Mouse (Mus musculus) spleen, postnatal 4 days (tissue): ENCODE measurements around the gene Inpp5d.
A peak's percentile ranks its signal among the peaks of the same experiment; 100 is the strongest.

Source experiments
- DNase-seq, 2 experiments: peaks; one replicate each; pipeline ENCODE4 v3.0.0; 2022; ENCODE audit warnings: low spot score in 2 of 2

Gene Inpp5d

DNA sequence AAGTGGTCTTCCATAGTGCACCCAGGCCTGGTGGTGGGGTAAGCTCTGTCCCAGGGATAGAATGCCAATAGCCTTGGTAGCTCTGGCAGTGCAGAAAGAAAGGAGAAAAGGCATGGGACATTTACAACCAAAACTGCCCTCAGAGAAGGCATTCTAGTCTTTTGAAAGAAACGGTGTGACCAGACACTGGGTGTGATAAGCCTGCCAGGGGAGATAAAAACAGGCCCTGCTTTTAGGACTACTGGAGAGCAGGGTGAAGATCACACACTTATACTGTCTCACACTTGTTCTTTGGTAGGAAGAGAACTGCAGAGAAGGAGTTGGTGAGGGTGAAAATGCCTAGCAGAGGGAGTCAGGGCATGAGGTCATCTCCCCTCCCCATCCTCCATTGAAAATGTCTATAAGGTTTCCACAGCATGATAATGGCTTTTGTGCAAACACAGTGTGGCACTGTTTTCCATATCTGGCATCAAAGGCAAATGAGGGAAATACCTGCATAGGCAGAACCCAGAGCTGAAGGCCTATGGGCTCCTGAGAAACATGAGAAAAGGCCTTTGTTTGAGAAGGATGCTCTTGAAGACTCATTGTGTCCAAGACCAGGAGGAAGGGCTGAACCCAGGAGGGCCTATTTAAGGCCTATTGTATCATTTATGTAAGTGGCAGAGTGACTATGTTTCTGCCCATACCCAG lies 4.0 kb downstream of the Inpp5d start:
- no peak for DNase-seq

DNA sequence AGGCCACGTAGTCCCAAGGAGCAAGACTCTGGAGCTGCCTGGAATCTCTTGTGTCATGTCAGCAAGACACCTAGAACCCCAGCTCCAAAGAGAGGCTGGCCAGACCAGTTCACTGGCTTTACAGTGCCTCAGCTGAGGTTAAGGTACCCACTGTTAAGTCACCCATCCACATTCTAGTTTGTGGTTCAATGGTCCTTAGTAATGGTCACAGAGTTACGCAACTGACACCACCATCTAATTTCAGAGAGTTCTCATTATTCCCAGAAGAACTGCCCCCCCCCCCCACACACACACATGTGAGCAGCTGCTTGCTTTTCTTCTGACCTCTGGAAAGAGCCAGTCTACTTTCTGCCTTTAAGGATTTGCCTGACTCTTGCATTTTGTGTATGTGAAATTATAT lies 4.7 kb downstream of the Inpp5d start:
- no peak for DNase-seq

DNA sequence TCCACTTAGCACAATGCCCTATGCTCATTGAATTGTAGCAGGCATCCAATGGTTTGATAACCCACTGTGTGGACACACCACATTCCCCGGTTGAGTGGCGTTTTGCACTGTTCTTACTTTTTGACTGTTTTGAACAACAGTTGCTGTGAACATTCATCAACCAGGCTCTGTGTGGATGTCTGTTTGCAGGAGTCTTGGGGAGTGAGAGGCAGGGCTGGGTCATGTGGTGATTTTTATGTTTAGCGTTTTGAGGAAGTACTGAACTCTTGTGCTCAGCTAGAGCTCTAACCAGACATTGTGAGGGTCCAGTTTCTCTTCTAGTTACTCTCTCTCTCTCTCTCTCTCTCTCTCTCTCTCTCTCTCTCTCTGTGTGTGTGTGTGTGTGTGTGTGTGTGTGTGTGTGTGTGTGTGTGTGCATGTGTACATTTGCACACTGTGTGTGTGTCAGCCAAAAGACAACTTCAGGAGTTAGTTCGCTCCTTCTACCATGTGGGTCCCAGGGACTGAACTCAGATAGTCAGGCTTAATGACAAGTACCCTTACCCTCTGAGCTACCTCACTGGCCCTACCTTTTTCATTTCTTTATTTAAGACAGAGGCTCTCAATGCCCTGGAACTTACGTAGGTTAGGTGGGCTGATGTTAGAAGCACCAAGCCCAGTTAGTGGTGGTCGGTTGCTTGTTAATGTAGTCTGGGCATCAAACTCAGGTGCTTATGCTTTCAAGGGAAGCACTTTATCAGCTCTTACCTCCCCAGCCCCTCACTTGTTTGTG lies 5.3 kb downstream of the Inpp5d start:
- DNase-seq = no peak

DNA sequence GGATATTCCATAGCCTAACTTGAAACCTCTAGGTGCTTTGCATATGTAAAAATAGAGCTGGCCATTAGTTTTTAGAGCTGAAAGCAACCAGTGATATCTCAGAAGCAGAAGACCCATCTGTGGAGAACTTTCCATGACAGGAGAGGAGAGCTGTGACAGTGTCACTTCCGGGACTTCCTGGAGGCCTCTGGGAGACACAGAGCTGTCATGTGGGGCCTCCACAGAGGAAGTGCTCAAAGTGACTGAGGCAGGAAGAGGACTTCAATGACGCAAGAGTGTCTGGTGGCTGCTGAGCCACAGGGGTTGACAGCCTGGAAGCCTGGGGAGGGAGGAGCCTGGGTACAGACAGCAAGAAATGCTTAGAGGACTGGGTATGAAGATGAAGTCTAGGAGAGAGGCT lies 6.2 kb downstream of the Inpp5d start:
- DNase-seq = peak; percentile 59 to 73

DNA sequence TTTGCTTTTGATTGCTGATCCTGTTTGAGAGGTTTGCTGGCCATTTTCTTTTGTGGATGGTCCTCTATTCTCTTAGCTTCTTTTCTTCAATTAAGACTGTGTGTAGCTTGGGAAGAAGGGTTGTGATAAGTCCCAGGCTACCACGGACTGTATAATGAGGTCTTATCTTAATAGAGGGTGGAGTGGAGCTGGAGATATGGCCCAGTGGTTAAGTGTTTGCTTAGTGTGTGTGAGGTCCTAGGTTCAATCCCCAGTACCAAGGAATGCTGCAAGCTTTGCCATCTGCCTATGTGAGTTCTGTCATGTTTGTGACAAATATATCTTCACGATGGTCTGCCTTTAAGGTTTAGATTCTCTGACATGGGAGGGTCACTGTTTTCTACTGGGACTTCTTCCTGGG lies 8.0 kb downstream of the Inpp5d start:
- DNase-seq = no peak

DNA sequence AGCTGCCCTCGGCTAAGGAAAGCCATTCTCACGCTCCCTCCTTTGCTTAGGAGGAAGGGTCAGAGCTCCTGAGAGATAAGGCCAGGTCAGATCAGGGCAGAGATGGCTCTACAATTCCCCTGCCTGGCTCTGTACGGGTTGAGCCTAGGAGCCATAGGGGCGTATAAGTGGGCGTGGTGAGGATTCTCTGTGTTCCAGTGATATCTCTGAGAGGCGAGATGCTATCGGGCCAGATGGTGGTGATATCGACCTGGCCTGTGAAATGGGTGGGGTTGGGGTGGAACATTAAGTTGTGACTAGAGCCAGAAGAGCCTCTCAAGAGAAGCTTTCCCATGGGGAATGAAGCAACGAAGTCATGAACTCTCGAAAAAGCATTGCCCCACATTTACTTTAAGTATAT lies 11.5 kb downstream of the Inpp5d start:
- DNase-seq = no peak

DNA sequence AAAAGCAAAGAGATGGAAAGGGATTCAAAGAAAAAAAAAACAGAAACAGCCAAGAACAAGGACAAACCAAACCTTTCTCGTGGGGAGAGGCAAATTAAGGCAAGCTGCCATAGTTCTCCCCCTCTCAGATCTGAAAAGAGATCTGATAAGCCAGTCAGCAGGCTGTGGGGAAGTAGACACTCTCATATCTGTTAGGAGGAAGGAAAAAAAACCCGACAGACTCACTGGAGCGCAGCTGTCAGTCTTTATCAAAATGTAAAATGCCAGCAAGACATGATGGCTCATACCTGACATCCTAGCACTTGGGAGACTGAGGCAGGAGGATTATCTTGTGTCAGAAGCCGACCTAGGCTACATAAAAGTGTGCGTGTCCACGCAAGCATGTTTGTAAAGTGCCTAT lies 12.1 kb downstream of the Inpp5d start:
- no peak for DNase-seq

DNA sequence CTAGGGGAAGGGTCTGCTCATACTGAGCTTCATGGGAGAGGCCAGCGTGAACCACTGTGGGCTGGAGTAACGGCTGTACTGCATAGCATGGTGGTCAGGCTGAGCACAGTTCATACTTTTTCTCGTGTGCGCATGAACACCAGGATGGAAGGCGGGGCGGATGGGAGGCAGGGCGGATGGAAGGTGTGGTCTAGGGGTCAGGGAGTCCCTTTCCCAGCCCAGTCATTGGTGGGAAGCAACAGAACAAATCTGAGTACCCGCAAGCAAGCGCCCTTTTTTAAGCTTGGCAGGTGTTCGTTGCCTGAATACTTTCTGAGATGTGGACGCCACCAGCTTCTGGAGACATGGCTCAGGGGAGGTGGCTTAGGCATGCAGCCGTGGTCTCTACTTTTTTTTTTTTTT lies 16.6 kb downstream of the Inpp5d start:
- peak in 1 of 2 experiments; percentile 71 for DNase-seq

DNA sequence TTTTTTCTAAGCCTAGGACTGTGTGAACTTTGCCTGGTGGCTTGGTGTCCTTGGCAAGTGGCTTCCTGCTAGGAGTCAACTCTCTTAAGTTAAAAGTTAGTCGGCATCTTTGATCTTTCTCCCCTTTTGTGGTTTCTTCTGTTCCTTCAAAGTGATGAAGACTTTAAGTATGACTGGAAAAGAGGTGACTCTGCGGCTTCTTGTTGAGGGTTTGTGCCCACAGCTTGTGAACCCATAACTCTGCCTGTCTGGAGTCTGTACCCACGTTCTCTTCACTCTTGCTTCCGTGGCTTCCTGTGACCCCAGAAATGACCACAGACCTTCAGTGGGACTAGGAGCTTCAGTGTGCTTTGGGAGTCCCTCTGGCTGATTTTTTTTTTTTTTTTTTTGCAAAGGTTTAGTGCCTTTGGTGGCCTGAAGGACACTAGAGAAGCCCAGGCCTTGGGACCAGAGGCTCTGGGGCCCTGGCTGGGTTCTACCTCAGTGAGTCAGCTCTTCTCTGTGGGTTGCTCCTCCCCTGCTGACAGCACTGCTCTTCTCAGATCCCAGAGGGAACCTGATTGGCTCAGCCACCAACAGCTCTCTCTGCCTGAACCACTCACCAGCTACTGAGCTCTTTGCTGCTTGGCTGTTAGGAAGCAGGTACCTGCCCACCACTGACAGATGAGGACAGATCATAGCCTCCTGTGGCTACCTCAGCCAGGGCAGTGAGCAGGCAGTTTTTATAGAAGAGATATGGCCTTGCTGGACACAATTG lies 17.2 kb downstream of the Inpp5d start:
- peak; percentile 81 to 87 for DNase-seq

DNA sequence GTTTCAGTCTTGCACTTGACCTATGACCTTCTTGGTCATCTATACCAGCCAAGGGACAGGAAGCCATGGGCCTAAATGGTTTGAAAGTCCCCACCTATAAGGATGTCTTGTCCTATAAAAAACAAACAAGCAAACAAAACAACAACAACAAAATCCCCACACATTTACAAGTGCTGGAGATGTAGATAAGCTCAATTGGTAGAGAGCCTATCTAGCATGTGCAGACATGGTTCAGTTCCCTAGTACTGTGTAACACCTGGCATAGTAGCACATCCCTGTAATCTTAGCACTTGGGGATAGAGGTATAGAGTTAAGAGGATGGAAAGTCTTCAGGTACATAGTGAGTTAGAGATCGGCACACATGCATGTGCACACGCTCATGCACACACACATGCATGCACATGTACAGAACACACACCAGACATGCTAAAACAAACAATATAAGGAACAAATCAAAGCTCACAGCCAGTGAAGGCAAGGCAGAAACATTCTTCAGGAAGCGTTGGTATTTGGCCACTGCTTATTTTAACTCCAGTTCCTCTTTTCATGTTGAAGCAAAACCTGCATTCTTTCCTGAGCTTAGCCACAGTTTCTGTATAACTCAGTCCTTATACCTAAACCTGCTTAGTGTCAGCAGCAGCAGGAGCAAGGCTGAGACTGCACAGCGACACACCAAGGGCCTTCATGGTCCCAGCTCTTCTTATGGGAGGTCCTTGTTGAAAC lies 17.9 kb downstream of the Inpp5d start:
- DNase-seq = no peak

DNA sequence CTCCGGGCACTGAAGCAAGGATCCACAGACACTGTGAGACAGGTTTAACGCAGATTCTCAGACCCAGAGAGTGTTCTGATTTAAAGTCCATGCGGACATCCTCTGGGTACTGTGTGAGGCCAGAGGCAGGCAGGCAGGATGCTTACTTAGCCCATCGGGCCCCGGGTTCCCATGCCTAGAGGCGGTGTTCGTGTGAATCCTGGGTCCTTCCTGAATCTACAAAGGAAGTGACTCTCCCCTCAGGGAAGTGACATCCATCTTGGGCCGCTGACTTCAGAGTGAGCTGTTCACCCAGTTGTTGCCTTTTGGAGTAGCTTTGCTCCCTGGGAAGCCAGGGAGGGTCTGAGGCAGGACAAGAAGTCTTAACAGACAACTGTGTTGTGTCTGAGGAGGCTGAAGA lies 19.6 kb downstream of the Inpp5d start:
- no peak for DNase-seq

DNA sequence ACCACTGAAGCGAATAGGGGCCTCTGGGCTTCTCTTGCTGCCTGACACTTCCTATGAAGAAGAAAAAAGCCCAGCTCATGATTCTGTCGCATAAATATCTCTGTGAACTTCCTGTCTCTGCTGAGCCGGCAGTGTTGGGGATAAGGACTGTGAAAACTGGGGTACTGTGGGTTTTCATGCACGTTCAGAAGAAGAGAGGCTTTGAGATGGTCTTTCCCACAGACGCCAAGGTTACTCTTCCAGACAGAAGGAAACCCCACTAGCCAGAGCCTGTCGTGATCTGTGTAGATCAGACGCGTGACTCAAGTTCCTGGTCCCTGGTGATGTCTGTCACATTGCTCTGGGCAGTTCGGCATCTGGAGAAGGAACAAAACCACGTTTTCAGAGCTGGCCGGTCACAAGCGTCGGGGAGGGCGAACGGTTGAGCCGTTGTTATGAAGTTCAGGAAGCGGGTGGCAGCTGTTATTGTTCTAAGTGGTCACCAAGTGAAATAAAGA lies 20.1 kb downstream of the Inpp5d start:
- DNase-seq = peak in 1 of 2 experiments; percentile 70

DNA sequence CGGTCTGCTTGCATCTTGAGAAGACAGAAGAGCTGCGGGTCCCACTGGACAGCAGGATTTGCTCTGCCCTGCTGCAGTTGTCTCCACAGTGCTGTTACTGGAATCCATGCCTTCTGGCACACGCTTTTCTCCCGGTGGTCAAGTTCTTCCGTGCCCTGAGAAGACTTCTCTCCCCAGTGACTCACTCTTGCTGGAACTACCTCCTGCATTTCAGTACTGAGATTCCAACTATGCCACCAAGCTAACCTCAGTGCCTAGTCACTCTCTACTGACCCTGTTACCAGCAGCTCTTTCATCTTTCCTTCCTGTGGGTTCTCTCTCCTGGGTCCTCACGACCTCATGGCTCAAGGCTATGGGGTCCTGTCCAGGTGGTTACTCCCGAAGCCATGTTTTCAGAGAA lies 22.9 kb downstream of the Inpp5d start:
- DNase-seq = no peak

DNA sequence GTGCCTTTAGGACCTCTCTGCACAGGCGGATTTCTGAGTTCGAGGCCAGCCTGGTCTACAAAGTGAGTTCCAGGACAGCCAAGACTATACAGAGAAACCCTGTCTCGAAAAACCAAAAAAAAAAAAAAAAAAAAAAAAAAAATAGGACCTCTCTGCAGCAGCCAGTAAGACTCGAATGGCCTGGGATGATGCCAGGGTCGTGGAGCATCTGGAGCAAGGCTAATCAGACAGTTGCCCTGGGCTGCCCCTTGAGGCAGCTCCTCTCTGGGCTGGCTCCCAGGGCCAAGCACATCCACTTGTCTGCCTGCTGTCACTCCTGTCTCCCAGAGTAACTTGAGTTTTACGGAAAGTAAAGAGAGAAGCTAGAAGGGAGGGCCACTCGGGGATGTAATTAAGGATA lies 24.9 kb downstream of the Inpp5d start:
- no peak for DNase-seq

DNA sequence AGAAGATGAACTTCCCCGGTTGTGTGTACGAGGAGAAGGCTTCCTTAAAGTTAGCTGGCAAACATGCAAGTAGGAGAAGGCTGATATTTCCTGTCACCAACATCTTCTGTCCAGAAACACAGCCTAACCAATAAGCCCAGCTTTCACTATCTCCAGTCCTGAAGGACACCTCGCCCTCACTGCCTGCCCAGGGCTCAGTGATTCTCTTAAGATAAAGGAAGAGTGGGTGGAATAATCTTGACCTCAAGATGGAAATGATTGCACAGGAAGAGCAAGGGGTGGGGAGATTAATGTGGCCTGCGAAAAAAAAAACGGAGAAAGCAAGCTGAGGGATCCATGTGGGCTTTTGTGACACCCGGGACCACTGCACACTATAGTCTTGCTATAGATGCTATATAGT lies 25.6 kb downstream of the Inpp5d start:
- no peak for DNase-seq

DNA sequence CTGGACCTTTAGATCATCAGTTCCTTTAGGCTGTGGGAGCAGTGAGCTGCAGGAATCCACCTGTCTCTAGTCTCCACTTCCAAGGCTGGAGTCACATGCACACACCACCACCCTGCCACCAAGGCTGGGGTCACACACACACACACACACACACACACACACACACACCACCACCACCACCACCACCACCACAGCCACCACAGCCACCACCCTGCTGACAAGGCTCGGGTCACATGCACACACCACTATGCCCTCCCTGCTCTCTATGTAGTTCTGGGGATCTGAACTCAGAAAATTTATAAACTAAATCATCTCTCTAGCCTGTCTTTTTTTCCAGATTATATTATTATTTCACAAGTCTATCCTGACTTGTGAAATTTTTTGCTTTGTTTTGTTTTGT lies 27.7 kb downstream of the Inpp5d start:
- no peak for DNase-seq

DNA sequence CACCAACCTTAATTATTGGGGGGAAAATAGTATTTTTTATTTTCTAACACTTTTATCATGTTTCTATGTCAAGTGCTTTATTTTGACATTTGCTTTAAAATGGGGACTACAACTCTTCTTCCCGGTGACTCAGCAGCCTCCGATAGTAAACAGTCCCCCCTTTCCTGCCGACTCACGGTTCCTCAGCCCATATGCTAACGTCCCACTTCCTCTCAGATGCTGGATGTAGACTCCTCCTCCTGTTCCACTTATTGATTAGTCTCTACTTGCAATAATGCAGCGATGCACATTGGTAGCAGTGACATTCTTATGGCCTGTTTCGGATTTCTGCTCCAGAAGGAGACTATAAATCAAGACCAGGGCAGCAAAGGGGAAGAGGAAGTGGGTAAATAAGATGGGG lies 28.5 kb downstream of the Inpp5d start:
- peak in 1 of 2 experiments; percentile 59 for DNase-seq

DNA sequence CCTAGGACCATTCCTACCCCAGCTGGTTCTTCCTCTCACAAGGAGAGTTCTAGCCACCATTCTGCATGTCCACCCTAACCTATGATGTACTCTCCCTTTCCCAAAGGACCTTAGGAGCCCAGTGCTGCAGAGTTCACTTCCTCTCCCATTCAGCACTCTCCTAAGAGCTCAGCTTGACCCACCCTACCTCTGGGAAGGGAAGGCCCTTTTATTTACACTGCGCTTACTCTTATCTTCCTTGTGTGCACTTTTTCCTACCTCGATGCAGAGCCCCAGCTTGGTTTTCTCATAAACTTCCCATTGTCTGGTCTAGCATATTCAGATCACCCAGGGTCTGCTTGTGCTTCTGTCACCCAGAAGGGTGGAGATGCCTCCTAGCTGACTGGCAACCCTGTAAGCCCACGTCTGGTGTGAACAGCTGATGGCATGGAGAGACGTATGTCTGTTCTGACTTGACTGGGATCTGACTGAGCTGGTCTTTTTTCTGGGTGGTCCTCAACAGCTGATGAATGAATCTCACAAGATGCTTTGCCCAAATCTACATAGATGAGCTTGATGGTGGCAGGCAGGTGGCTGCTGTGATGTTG lies 29.2 kb downstream of the Inpp5d start:
- peak in 1 of 2 experiments; percentile 60 for DNase-seq

DNA sequence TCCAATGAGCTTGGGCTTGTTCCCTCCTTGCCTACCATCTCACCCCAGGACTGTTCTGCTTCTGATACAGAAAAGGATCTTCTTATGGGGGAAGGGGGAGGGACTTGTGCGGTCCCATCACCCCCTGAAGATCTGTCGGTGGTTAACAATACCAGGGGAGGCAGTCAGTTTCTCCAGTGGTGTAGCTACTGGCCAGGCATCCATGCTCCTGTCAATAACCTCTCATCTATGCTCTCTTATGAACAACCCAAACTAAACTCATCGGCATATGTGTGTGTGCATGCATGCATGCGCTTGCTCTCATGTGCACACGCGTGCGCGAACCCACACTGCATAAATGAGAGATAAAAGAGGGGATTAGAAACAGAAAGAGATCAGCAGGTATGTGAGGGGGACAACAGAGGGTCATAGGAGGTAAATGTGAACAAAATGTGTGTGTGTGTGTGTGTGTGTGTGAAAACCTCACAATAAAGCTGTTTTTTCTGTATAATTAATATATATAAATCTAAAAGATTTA lies 29.9 kb downstream of the Inpp5d start:
- no peak for DNase-seq

DNA sequence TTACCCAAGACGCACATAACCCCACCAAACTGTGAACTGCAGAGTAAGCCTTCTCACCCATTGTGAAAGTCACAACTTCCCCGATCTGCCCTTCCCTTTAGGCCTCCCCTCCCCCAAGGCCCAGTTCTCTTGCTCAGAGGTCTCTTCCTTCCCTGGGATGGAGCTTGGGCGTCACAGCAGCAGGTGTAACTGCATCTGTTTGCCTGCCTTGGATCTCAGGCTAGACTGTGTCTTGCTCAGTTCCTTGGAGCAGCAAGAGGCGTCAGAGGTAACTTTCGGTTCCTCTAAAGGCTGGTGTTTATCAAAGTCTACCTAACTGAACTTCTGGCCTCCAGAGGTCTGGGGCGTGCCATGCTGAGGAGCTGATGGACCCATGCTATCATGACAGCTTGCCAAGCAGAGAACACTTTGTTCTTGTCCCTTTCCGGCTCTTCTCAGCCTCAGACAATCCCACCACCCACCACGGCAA lies 30.5 kb downstream of the Inpp5d start:
- DNase-seq = peak; percentile 74 to 86

DNA sequence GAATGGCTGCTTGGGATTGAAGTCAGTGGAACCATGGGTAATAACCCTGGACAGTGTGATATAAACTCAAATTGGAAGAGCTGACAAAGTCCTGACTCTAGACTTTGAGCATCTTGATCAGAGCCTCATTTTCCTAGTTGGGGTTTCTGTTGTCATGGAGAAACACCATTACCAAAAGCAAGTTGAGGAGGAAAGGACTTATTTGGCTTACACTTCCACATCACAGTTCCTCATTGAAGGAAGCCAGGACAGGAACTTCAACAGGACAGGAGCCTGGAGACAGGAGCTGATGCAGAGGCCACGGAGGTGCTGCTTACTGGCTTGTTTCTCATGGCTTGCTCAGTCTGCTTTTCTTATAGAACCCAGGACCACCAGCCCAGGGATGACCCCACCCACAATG lies 31.3 kb downstream of the Inpp5d start:
- no peak for DNase-seq
